Comparison of ENCODE assay signal across 8 mouse cellular contexts in the genomic region with DNA sequence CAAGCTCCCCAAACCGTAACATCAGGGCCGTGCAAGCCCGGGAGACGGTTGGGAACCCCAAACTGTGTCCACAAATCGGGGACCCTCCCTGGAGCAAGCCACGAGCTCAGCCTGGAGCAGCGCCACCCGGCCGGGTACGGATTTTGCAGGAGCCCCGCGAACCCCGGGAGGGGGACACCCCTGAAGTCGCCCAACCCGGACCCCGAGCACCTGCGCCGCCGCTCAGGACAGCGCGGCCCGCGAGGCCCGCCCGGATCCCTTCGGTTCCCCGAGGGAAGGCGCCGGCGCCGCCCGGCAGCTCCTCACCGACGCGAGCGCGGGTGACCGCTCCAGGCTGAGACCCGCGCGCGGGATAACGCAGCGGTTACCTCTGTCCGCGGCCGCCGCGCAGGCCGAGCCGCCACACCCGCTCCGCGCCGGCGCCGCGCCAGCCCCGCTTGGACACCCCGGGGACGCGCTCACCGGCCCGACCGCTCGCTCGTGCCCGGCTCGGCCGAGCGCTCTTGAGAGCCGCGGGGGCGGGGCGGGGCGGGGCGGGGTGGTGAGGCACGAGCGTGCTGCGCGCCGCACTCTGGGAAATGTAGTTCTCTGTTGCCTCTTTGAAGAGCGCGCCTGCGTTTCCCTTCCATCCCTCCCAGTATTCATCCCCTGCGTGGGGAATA. TPM values are rescaled to one million over a fixed set of nuclear protein-coding genes. Genes with fewer than 3 reads are reported as not detected.
DNase-seq lines count a peak whose midpoint lies in the region; ATAC-seq lines count a peak whose summit lies in the region.

TSS of gene Klhl8 (minus strand) at position 512 of the 662 bp plus-strand sequence.

- peak within 1 kb of the TSS; percentile 69 for H3K4me2 ChIP-seq in hindbrain, embryonic 13.5 days

- peaks cover 8% of the 10 kb centered on the region; the same call in 1 of the 2 replicates for H3K27me3 ChIP-seq in hindbrain, embryonic 13.5 days

- peak within 1 kb of the TSS; percentile 74 for H3K4me3 ChIP-seq in hindbrain, embryonic 13.5 days

- WGBS in hindbrain, embryonic 13.5 days: under 1% methylated on average over 71 of the region's 86 CpGs

- peak; percentile 97 for ATAC-seq in hindbrain, embryonic 13.5 days (ENCODE audit: low FRiP score)

- H3K9me3 ChIP-seq in hindbrain, embryonic 13.5 days: no peaks in the 10 kb centered on the region

- DNase-seq in R1 (ENCODE audit: low read depth, low spot score): peak; percentile 90
- peak; percentile 91 to 93 for DNase-seq in cerebellum, postnatal 14 days
- peak; percentile 55 to 64 for DNase-seq in frontal cortex, postnatal 14 days (ENCODE audit: low spot score in 2 of 2)
- DNase-seq in layer of hippocampus, postnatal 25 days (ENCODE audit: extremely low spot score in 1 of 2, low spot score in 1 of 2): peak; percentile 71 to 73
- peak; percentile 87 for DNase-seq in lung, postnatal 14 days
- peak; percentile 89 for DNase-seq in ovary, postnatal 36 days (ENCODE audit: low spot score)
- peak; percentile 82 for DNase-seq in thymus, postnatal 14 days

- H3K9ac ChIP-seq in hindbrain, embryonic 13.5 days: peak within 1 kb of the TSS; percentile 87

- peaks cover 3% of the 10 kb centered on the region for H3K4me1 ChIP-seq in hindbrain, embryonic 13.5 days (replicated peaks)

- H3K36me3 ChIP-seq in hindbrain, embryonic 13.5 days: no peaks in the 10 kb centered on the region

- H3K27ac ChIP-seq in hindbrain, embryonic 13.5 days: peak within 1 kb of the TSS; percentile 86

RNA-seq across cellular contexts. Expression of gene Klhl8, which starts in this region (rescaled TPM):
- polyA plus RNA-seq in hindbrain, embryonic 13.5 days (2015; fragmentation: Nextera tagmentation; extraction: Ambion mirVana): 31.9 and 33.5 TPM in 2 replicates
- total RNA-seq in layer of hippocampus, postnatal 25 days (2021): 10 to 100 TPM; 34.2 to 34.3 TPM

Comparison
In these comparisons a context has a peak if more than half of its experiments do, and no peak if none do; other contexts are left out.
1. Peak in every context shown above with its lines: DNase-seq, ATAC-seq, H3K4me3 ChIP-seq and H3K27ac ChIP-seq.